Mouse (Mus musculus): ENCODE measurements around the gene Krtap19-1. TPM values are rescaled to one million over a fixed set of nuclear protein-coding genes. Genes with fewer than 3 reads are reported as not detected.

Krtap19-1 gene
- not detected for polyA plus RNA-seq (2017; shearing (Covaris generic))

GRCm38 (mm10) chr16:88869311-88869710, at the start of gene Krtap19-1:
Krtap19-1 (minus strand) TSS chr16:88869411.
- ATAC-seq: no peak

DNA sequence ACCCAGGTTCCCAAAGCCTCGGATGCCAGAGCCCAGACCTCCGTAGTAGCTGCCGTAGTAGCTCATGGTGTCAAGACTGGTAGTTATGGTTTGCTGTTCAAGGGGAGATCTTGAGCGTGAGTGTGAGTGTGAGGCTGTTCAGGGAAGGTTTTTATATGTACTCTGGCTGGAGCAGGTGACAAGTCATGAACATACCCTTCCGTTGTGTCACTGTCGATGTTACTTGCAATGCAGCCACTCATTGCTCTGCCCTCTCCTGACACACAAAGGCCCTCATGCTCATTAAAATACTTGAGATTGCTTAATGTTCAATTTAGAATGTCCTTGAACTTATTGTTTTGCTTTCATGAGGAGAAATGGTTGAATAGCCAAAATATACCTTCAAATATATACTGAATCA, 27.1 kb upstream of the Krtap19-1 start, which contains the start of gene Krtap19-5:
TSS of gene Krtap19-5 (minus strand) at position 101 of the 400 bp plus-strand sequence.
- ATAC-seq: no peak

DNA sequence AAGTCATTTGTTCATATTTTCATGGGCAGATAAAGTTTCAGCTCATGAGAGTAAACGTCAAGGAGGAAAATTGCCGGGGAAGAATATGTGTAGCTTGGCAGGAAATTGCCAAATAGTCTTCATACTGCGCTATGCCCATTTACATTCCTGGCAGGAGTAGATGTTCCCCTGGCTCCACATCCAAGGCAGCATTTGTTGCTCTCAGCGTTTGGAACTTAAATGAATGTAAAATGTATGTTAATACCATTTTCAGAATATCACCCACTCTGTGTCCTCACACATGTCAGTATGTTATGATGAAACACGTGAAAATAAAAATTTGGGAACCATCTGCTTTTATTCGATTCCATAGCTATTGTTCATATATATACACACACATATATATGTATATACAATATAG, 17.7 kb upstream of the Krtap19-1 start:
- no peak for ATAC-seq

GRCm38 (mm10) chr16:88884989-88885388, 15.8 kb upstream of the Krtap19-1 start, which contains the start of gene Krtap19-4:
Krtap19-4 (minus strand) TSS chr16:88885089.
- ATAC-seq: no peak

- no peak for ATAC-seq
These were observed 8.7 kb upstream of the Krtap19-1 start, which contains the start of gene Krtap19-3 for GRCm38 (mm10) chr16:88877938-88878337. Krtap19-3 (minus strand) TSS chr16:88878038.

DNA sequence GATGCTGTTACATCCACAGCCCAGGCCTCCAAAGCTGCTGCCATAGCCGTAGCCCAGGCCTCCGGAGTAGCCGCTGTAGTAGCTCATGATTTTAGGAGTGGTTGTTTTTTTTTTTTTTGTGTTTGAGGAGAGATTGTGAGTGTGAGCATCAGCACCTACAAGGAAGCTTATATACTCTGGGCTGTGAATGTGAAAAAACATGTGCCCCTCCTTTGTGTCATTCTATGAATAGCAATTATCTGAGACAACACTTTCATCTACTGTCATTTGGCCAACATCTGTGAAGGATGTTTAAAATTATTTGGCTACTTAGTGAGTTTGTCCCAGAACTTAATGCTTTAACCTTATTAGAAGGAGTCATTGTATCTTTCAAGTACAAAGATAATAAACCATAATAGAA, 5.0 kb upstream of the Krtap19-1 start, which contains the start of gene Krtap19-2:
TSS of gene Krtap19-2 (minus strand) at position 101 of the 400 bp plus-strand sequence.
- no peak for ATAC-seq

DNA sequence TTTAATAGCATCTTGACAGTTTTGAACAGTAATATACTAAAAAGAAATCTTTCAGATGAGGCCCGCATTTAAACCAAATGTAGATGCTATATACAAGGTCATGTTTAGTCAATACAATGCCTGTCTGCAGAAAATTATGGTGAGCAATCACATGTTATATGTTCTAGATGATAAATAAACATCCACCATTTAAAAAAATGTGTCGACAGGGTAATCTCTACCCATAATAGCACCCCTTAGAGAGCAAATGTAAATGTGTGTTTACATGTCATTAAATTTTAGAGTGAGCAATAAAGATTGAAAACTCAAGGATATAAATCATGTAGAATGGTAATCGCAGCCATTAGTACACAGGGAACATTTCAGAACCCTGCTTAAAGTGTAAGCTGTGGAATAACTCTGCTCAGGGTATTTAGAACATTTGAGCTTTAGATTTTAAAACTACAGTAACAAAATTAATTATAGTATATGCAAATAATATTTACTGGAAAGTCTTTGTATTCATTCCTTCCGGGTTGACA, 4.3 kb downstream of the Krtap19-1 start:
- no peak for ATAC-seq

DNA sequence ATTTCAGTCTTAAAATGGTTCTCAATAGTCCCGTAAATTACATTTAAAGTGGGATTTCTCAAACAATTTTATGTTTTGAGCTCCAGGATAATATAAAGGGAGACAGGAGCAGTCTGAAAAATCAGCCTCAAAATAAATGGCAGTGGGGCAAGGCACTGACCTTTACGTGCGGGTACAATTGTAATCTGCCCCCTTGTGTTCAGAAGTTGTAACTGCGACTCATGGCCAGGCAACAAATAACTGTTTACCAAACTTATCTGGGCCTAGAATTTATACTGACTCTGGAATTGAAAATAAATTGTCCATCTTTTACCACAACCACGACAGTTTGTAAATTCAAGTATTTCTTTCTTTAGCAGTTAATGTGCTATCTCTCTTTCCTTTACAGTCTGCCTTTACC, 17.8 kb downstream of the Krtap19-1 start:
- ATAC-seq: no peak

- no peak for ATAC-seq
These were observed 20.7 kb downstream of the Krtap19-1 start for GRCm38 (mm10) chr16:88848558-88848957.

DNA sequence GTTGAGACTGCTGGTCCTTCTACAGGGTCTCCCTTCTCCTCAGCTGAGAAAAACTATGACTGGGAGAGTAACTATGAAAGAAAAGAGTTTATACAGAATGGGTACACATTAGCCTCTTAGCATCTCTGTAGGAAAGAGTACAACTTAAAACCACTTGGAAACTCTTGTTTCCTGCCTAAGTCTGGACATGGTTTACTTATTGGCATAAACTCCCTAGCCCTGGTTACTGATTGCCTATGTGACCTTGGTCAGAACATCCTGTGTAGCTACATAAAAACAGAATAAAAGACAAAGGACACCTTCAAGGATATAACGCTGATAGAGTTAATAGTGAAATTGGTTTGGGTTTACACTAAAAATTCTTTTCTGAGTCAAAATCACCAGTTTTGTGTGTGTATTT, 21.8 kb downstream of the Krtap19-1 start:
- no peak for ATAC-seq

GRCm38 (mm10) chr16:88826978-88827377, 42.2 kb downstream of the Krtap19-1 start:
- ATAC-seq: no peak

DNA sequence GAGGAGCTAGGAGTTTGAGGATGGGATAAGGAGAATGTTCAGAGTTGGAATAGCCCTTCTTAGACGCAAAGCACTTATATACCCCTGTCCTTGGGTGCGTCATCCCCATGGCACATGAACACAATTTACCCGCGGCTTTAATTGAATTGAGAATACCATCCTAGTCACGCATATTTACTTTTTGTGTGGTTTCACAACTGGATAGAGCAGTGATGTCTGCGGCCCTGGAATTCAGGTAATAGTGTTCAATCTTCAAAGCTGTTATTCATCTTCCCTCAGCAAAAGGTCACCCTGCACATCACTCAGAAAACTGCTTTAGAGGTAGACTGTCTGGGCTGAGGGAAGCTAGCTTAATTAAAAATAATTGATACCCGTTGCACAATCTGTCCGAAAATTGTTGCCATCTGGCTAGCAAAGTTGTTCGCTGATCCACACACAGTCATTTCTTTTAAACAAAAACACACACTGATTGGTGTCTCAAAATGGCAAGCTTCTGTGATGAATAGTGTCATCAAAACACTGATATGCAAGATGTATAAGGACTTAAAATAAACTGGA, 43.0 kb downstream of the Krtap19-1 start, which contains the start of gene Krtap14:
TSS of gene Krtap14 (minus strand) at position 51 of the 558 bp plus-strand sequence.
- no peak for ATAC-seq

- ATAC-seq: no peak
These were observed 45.5 kb downstream of the Krtap19-1 start for GRCm38 (mm10) chr16:88823736-88824135.

DNA sequence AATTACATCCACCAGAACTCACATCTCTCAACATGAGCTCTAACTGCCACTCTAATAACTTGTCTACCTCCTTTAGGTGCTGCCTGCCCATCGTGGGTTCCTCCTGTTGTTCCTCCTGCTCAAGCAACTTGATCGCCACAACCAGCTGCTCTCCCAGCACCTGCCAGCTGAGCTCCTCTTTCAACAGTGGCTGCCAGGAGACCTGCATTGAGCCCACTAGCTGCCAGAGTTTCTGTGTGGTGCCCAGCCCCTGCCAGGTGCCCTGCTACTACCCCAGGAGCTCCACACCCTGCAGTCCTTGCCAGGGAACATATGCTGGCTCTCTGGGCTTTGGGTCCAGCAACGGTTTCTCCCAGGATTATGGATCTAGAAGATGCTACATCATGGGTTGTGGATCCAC, 49.1 kb downstream of the Krtap19-1 start, which contains the start of gene Krtap15:
TSS of gene Krtap15 (plus strand) at position 150 of the 400 bp plus-strand sequence.
- no peak for ATAC-seq

Other genes starting within 250 kb of the Krtap19-1 start
- not detected for gene 2310079G19Rik, start 241.7 kb downstream of the Krtap19-1 start, polyA plus RNA-seq (2017; shearing (Covaris generic))
- gene Krtap26-1, start 221.6 kb downstream of the Krtap19-1 start, polyA plus RNA-seq (2017; shearing (Covaris generic)): not detected
- not detected for gene Krtap27-1, start 197.7 kb downstream of the Krtap19-1 start, polyA plus RNA-seq (2017; shearing (Covaris generic))
- not detected for gene 2310061N02Rik, start 161.4 kb downstream of the Krtap19-1 start, polyA plus RNA-seq (2017; shearing (Covaris generic))
- gene Krtap13-1, start 140.5 kb downstream of the Krtap19-1 start, polyA plus RNA-seq (2017; shearing (Covaris generic)): under 1 TPM in 1 of 2 experiments, not detected in 1; 0.77 TPM
- not detected for gene Krtap13, start 117.8 kb downstream of the Krtap19-1 start, polyA plus RNA-seq (2017; shearing (Covaris generic))
- not detected for gene 2310034C09Rik, start 110.6 kb downstream of the Krtap19-1 start, polyA plus RNA-seq (2017; shearing (Covaris generic))
- not detected for gene 2310057N15Rik, start 95.2 kb downstream of the Krtap19-1 start, polyA plus RNA-seq (2017; shearing (Covaris generic))
- not detected for gene Gm5965, start 91.5 kb downstream of the Krtap19-1 start, polyA plus RNA-seq (2017; shearing (Covaris generic))
- gene Gm20741, start 57.2 kb downstream of the Krtap19-1 start, polyA plus RNA-seq (2017; shearing (Covaris generic)): not detected
- gene Krtap15, start 49.2 kb downstream of the Krtap19-1 start, polyA plus RNA-seq (2017; shearing (Covaris generic)): not detected
- not detected for gene Krtap14, start 43.3 kb downstream of the Krtap19-1 start, polyA plus RNA-seq (2017; shearing (Covaris generic))
- not detected for gene Krtap19-2, start 4.9 kb upstream of the Krtap19-1 start, polyA plus RNA-seq (2017; shearing (Covaris generic))
- gene Krtap19-3, start 8.6 kb upstream of the Krtap19-1 start, polyA plus RNA-seq (2017; shearing (Covaris generic)): not detected
- gene Krtap19-4, start 15.7 kb upstream of the Krtap19-1 start, polyA plus RNA-seq (2017; shearing (Covaris generic)): not detected
- gene Krtap19-5, start 27.0 kb upstream of the Krtap19-1 start, polyA plus RNA-seq (2017; shearing (Covaris generic)): not detected
- gene Krtap19-9b, start 62.9 kb upstream of the Krtap19-1 start, polyA plus RNA-seq (2017; shearing (Covaris generic)): not detected
- not detected for gene Krtap16-3, start 93.5 kb upstream of the Krtap19-1 start, polyA plus RNA-seq (2017; shearing (Covaris generic))
- not detected for gene Krtap22-2, start 141.3 kb upstream of the Krtap19-1 start, polyA plus RNA-seq (2017; shearing (Covaris generic))
- not detected for gene Gm10229, start 145.9 kb upstream of the Krtap19-1 start, polyA plus RNA-seq (2017; shearing (Covaris generic))
- gene Krtap6-1, start 162.3 kb upstream of the Krtap19-1 start, polyA plus RNA-seq (2017; shearing (Covaris generic)): not detected
- gene Gm10228, start 172.1 kb upstream of the Krtap19-1 start, polyA plus RNA-seq (2017; shearing (Covaris generic)): not detected
- not detected for gene Krtap6-5, start 178.5 kb upstream of the Krtap19-1 start, polyA plus RNA-seq (2017; shearing (Covaris generic))
- not detected for gene 1110025L11Rik, start 194.6 kb upstream of the Krtap19-1 start, polyA plus RNA-seq (2017; shearing (Covaris generic))
- not detected for gene Krtap6-3, start 214.6 kb upstream of the Krtap19-1 start, polyA plus RNA-seq (2017; shearing (Covaris generic))

Data from activated CD4-positive, CD25-positive, alpha-beta regulatory T cell, adult 4 months (primary cell).